Mouse (Mus musculus) left cerebral cortex, postnatal 10 days (tissue): Measurements from ENCODE around the gene Wdfy1. TPM values are rescaled to one million over a fixed set of nuclear protein-coding genes. Genes with fewer than 3 reads are reported as not detected.

Experiments
- DNase-seq, 2 experiments: peaks; one replicate each; pipeline ENCODE4 v3.0.0; 2021 to 2022; ENCODE audit warnings: low spot score in 2 of 2, mixed read lengths in 1 of 2; ENCODE audit errors: extremely low spot score in 1 of 2
- intact Hi-C: fragments of 180-260 bp; cut with DNase I; formaldehyde crosslinking; loops from one replicate; pipeline ENCODE4 v1.15.1; 2025
- total RNA-seq, 2 experiments: library from RNA; stranded (reverse); gene quantifications; 2 replicates each; pipeline ENCODE4 v1.2.3; 2021

Wdfy1 gene
- total RNA-seq, 2 experiments from 2014 or later: 42.8 to 44.3 TPM

DNA sequence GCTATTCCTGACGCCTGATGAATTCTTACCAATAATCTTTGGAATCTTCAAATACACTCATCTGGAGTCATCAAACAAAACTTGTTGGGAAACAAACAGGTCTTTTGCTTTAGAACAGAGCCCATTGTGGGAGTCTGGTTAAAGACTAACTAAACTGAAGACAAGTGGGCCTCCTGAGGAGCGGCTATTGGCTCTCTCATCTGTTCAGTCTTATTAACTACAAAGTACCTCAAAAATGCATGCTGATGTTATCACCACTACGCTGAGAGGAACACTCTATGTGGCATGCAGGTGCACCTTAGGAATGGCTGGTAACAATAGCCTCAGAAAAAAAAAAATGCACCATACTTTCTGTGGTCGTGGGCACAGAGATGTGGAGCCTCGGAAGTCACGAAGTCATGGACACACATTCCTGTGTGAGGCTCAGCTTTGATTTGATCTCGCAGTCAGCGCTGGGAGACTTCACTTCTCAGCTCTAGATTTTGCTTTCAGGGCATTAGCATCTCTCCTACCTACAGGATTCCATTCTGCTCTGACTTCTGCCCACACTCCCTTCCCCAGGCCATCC, 97.7 kb downstream of the Wdfy1 start:
- no peak for DNase-seq
- intact Hi-C loops: no loop called here

DNA sequence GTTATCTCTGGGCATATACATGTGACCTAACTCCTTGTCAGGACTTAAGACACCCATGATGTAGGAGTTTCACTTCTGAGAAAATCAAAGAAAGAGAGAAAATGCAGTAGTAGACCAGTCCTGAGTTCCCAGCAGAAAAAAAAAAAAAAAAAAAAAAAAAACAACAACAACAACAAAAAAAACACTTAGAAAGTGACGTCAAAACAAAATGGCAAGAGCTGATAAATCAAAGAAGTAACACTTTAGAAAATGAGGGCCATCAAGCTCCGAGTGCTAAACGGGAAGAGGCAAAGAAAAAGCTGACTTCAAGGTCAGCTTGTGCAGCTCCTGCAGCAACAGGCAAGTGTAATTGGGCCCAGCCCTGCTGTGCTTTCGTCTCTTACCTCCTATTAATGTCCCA, 100.2 kb downstream of the Wdfy1 start:
- DNase-seq: no peak
- intact Hi-C loops: no loop called here

DNA sequence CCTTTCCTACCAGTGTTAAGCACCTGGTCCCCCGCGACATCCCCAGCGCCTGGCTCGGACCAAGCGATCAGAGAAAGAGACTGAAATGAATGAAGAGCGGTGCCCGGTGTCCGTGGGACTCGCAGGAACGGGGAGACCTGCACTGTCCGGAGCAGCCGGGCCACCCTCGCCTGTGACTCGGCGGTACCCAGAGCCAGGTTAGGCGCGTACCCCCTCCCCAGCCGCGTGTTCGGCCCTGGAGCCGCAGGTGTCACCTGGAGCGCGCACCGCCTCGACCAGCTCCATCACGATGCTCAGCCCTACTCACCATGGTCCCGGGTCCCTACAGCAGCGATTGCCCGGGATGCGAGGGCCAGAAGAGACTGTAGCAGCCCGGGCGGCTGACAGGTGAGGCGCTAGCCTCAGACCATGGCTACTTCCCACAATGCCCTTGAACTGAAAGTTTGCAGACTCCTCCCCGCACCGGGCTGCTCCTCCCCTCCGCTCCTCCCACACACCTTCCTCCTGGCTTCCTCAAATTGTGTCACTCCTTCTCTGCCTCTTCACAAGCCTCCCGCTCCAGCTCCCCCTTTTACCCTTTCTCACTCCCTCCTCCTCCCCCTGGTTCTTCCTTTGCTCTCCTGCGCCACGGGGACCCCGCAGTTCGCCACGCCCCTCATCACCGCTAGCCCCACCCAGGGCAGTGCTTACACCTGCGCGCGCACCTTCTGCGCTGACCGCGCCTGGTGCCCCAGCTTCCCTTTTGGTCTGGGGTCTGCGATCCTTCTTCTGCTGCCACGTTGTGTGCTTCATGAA, 104.2 kb downstream of the Wdfy1 start, which contains the start of gene Ap1s3:
Gene Ap1s3, minus strand, starts transcription at position 430 of the 795 bp plus-strand sequence.
- intact Hi-C loops: no loop called here
- peak in 1 of 2 experiments; percentile 48 for DNase-seq

DNA sequence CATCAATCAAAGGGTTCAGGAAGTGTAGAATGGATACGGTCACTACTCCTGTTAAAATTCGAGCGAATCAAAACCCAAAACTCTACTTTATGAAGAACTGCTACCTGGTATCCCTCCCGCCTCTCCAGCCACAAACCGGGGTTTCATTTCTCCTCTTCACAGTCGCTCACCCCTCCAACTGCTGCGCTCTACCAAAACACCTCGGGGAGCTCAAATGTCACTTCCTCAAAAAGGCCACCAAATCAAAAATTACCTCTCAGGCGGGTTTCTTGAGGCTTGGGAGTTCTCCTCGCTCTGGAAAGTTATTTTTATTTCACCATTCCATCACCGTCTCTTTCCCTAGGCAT, 104.8 kb downstream of the Wdfy1 start:
- intact Hi-C loops: no loop called here
- DNase-seq: no peak

GRCm38 (mm10) chr1:79669419-79669974, 106.4 kb downstream of the Wdfy1 start:
- no peak for DNase-seq

DNA sequence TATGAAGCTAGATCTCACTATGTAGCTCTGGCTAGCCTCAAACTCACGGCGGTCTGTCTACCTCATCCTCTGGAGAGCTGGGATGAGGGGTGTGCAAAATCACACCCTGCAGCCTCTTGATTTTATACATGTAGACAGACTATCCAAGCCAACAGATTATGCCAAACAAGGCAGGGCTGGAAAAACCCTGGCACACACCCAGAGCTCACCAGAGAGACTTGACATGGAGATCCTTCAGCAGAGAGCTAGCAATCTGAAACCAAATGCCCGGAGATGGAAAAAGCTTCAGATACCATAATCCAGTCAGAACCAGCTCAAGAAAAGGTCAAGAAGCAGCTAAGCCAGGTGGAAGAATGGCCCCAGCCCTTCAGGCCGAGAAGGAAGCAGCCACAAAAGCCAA, 111.0 kb downstream of the Wdfy1 start:
- intact Hi-C loops: no loop called here
- no peak for DNase-seq

More at GRCm38 (mm10) chr1:79669419-79669974, 106.4 kb downstream of the Wdfy1 start:
- intact Hi-C loops: no loop called here

GRCm38 (mm10) chr1:79659598-79659997, 116.3 kb downstream of the Wdfy1 start:
- intact Hi-C loops: no loop called here
- no peak for DNase-seq

- intact Hi-C loops: no loop called here
- peak in 1 of 2 experiments; percentile 11 for DNase-seq
These were observed 118.5 kb downstream of the Wdfy1 start for GRCm38 (mm10) chr1:79657411-79657810.

DNA sequence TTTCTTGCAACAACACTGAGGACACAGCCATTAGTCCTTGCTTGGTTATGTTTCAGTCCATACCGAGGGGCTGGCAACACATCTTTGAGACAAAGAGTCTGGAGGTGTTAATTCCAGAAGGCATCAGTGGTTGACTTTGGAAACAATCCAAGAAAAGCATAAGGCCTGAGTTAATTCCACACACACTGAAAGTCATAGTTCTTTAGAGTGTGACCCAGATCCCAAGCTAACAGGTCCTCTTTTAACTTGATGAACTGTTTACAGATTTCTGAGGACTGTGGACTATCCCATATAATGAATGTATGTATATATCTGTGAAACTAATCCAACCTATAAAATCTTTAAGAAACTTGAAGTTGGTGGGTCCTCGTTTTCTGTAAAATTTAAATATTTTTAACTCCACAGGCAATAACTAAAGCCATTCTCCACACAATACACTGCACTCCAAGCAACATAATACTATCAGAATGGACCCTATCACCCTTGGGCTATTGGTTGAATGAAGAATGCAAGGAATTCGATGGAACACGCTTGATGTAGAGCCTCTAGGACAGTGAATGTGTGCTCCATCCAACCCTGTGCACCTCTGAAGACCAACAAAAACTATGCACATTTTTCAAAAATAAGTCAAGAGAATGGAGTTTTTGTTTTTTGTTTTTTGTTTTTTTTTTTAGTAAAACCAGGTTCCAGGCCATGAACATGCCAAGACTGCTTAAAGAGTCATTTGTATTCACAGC, 120.0 kb downstream of the Wdfy1 start:
- no peak for DNase-seq
- intact Hi-C loops: no loop called here

DNA sequence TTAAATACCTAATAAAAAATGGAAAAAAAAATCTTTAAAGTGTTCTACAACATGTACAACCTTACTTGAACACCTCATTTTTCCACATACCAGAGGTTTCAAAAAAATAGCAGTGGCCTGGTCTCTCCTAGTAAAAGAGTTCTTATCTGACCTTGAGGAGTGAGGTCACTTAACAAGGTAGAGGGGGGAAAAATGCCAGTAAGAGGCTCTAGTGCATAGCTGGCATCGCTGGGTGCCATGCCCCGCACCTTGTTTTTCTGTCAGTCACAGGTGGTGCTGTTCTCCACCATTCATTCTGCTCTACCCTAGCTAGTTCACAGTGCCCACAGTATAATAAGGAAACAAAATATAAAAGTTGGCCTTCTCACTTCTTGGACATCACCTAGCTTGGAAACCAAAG, 121.0 kb downstream of the Wdfy1 start:
- intact Hi-C loops: no loop called here
- DNase-seq: no peak

Other genes starting within 250 kb of the Wdfy1 start
- gene Ap1s3, start 104.2 kb downstream of the Wdfy1 start, total RNA-seq: 1 to 10 TPM; 2.6 to 2.7 TPM
- 10 to 100 TPM; 20.8 to 22.6 TPM for gene Mrpl44, start 125 bp downstream of the Wdfy1 start, total RNA-seq
- gene Serpine2, start 85.0 kb upstream of the Wdfy1 start, total RNA-seq: 100 to 1,000 TPM; 186 to 189 TPM